Mouse (Mus musculus) stomach, embryonic 15.5 days (tissue): Measurements from ENCODE around the gene Crhr1. TPM values are rescaled to one million over a fixed set of nuclear protein-coding genes. Genes with fewer than 3 reads are reported as not detected.

Experiments
- ATAC-seq: fragments of 200-750 bp; cut with Nextera tagmentation; 2 replicates; pipeline ENCODE4 v1.8.0; 2017; ENCODE audit warnings: low read depth, moderate number of reproducible peaks, moderate TSS enrichment; ENCODE audit not compliant: insufficient read depth, low FRiP score
- H3K27ac ChIP-seq: fragments of 300-500 bp; sonication (generic); 2 replicates; pipeline ENCODE4 v1.5.1; 2015; ENCODE audit warnings: mild to moderate bottlenecking, inconsistent platforms
- H3K27me3 ChIP-seq: fragments of 300-500 bp; sonication (generic); replicated peaks from 2 replicates; pipeline ENCODE4 v1.6.1; 2015; ENCODE audit warnings: inconsistent platforms
- H3K36me3 ChIP-seq: fragments of 300-500 bp; sonication (generic); 2 replicates; pipeline ENCODE4 v1.6.1; 2015; ENCODE audit warnings: inconsistent platforms
- H3K4me1 ChIP-seq: fragments of 300-500 bp; sonication (generic); 2 replicates; pipeline ENCODE4 v1.6.1; 2015; ENCODE audit warnings: inconsistent platforms
- H3K4me2 ChIP-seq: fragments of 300-500 bp; sonication (generic); 2 replicates; pipeline ENCODE4 v1.6.1; 2015; ENCODE audit warnings: mild to moderate bottlenecking, inconsistent platforms
- H3K4me3 ChIP-seq: fragments of 300-500 bp; sonication (generic); replicated peaks from 2 replicates; pipeline ENCODE4 v1.5.1; 2015; ENCODE audit warnings: inconsistent platforms
- H3K9ac ChIP-seq: fragments of 300-500 bp; sonication (generic); 2 replicates; pipeline ENCODE4 v1.6.1; 2015; ENCODE audit warnings: inconsistent platforms
- H3K9me3 ChIP-seq: fragments of 300-500 bp; sonication (generic); 2 replicates; pipeline ENCODE4 v1.6.1; 2016; ENCODE audit warnings: inconsistent platforms
- WGBS: fragments of 180-500 bp; shearing (Covaris S2); methylation state at CpG from one replicate; pipeline ENCODE4 v1.1.7; 2015; 5-methylcytosine and 5-hydroxymethylcytosine counted together
- polyA plus RNA-seq: library from polyadenylated mRNA; unstranded; fragments of >200 nt; fragmentation: Nextera tagmentation; extraction: Ambion mirVana; gene quantifications from 2 replicates; pipeline ENCODE4 v1.2.1, GENCODE M21; 2015

Crhr1 gene
- polyA plus RNA-seq, 1 experiment from 2014 or later, result 0.27 TPM

- no peak for ATAC-seq
- no peak overlapping the region for H3K9ac ChIP-seq
- 71% methylated on average over 7 of the region's 7 CpGs for WGBS
- no peak overlapping the region for H3K4me2 ChIP-seq
- no peaks in the 10 kb centered on the region for H3K9me3 ChIP-seq
- H3K4me3 ChIP-seq, result no peak overlapping the region
- no peak overlapping the region for H3K27ac ChIP-seq
- no peaks in the 10 kb centered on the region for H3K27me3 ChIP-seq
- no peaks in the 10 kb centered on the region for H3K36me3 ChIP-seq
- H3K4me1 ChIP-seq, result no peaks in the 10 kb centered on the region
Measured at GRCm38 (mm10) chr11:104148787-104149186, 16.1 kb downstream of the Crhr1 start.

GRCm38 (mm10) chr11:104150911-104151310 lies 18.3 kb downstream of the Crhr1 start:
- WGBS, result 77% methylated on average over 5 of the region's 5 CpGs
- Histone ChIP-seq H3K36me3 (no peaks in the 10 kb centered on the region), H3K9me3 (no peaks in the 10 kb centered on the region), H3K4me1 (no peaks in the 10 kb centered on the region), H3K9ac (no peak overlapping the region), H3K4me2 (no peak overlapping the region), H3K27ac (no peak overlapping the region), H3K4me3 (no peak overlapping the region), H3K27me3 (no peaks in the 10 kb centered on the region)
- ATAC-seq, result no peak

- H3K27ac ChIP-seq, result no peak overlapping the region
- 58% methylated on average over 4 of the region's 4 CpGs for WGBS
- H3K4me1 ChIP-seq, result no peaks in the 10 kb centered on the region
- peaks cover 10% of the 10 kb centered on the region; the same call in 1 of the 2 replicates for H3K27me3 ChIP-seq
- no peak overlapping the region for H3K4me2 ChIP-seq
- no peak overlapping the region for H3K9ac ChIP-seq
- H3K36me3 ChIP-seq, result no peaks in the 10 kb centered on the region
- ATAC-seq, result no peak
- no peak overlapping the region for H3K4me3 ChIP-seq
- no peaks in the 10 kb centered on the region for H3K9me3 ChIP-seq
Measured at GRCm38 (mm10) chr11:104154332-104154731, 21.7 kb downstream of the Crhr1 start.

GRCm38 (mm10) chr11:104154820-104155635 lies 22.4 kb downstream of the Crhr1 start:
- Histone ChIP-seq H3K4me2 (no peak overlapping the region), H3K36me3 (no peaks in the 10 kb centered on the region), H3K4me3 (no peak overlapping the region), H3K9me3 (no peaks in the 10 kb centered on the region), H3K4me1 (no peaks in the 10 kb centered on the region), H3K9ac (no peak overlapping the region), H3K27me3 (peaks cover 13% of the 10 kb centered on the region; the same call in 1 of the 2 replicates), H3K27ac (no peak overlapping the region)
- no peak for ATAC-seq
- WGBS, result 21% methylated on average over 9 of the region's 9 CpGs

- Histone ChIP-seq H3K36me3 (no peaks in the 10 kb centered on the region), H3K9me3 (no peaks in the 10 kb centered on the region), H3K27me3 (peaks cover 13% of the 10 kb centered on the region; the same call in 1 of the 2 replicates), H3K4me3 (no peak overlapping the region), H3K4me2 (no peak overlapping the region), H3K4me1 (no peaks in the 10 kb centered on the region), H3K27ac (no peak overlapping the region), H3K9ac (no peak overlapping the region)
- no peak for ATAC-seq
Measured at GRCm38 (mm10) chr11:104155899-104156298, 23.2 kb downstream of the Crhr1 start.

- no peak overlapping the region for H3K4me3 ChIP-seq
- 62% methylated on average over 3 of the region's 3 CpGs for WGBS
- H3K27me3 ChIP-seq, result peaks cover 13% of the 10 kb centered on the region; the same call in 1 of the 2 replicates
- no peaks in the 10 kb centered on the region for H3K4me1 ChIP-seq
- no peaks in the 10 kb centered on the region for H3K36me3 ChIP-seq
- no peak overlapping the region for H3K9ac ChIP-seq
- no peak overlapping the region for H3K27ac ChIP-seq
- no peak overlapping the region for H3K4me2 ChIP-seq
- H3K9me3 ChIP-seq, result no peaks in the 10 kb centered on the region
- no peak for ATAC-seq
Measured at GRCm38 (mm10) chr11:104156391-104156790, 23.7 kb downstream of the Crhr1 start.

- Histone ChIP-seq H3K9me3 (no peaks in the 10 kb centered on the region), H3K27me3 (peaks cover 13% of the 10 kb centered on the region; the same call in 1 of the 2 replicates), H3K4me3 (peak overlapping the region; percentile 23), H3K4me2 (peak overlapping the region; percentile 50), H3K9ac (no peak overlapping the region), H3K36me3 (no peaks in the 10 kb centered on the region), H3K27ac (no peak overlapping the region), H3K4me1 (no peaks in the 10 kb centered on the region)
- 6% methylated on average over 21 of the region's 23 CpGs for WGBS
- ATAC-seq, result peak; percentile 78; the same call in 1 of the 2 replicates
Measured at GRCm38 (mm10) chr11:104157603-104158259, 25.1 kb downstream of the Crhr1 start.

GRCm38 (mm10) chr11:104158260-104158907 lies 25.7 kb downstream of the Crhr1 start:
- H3K4me2 ChIP-seq, result peak overlapping the region; percentile 50
- H3K9ac ChIP-seq, result no peak overlapping the region
- H3K4me1 ChIP-seq, result no peaks in the 10 kb centered on the region
- H3K27me3 ChIP-seq, result peaks cover 13% of the 10 kb centered on the region; the same call in 1 of the 2 replicates
- peak overlapping the region; percentile 23 for H3K4me3 ChIP-seq
- no peak for ATAC-seq
- no peaks in the 10 kb centered on the region for H3K36me3 ChIP-seq
- WGBS, result 12% methylated on average over 17 of the region's 17 CpGs
- H3K27ac ChIP-seq, result no peak overlapping the region
- no peaks in the 10 kb centered on the region for H3K9me3 ChIP-seq

- 65% methylated on average over 4 of the region's 4 CpGs for WGBS
- Histone ChIP-seq H3K4me2 (no peak overlapping the region), H3K27me3 (peaks cover 13% of the 10 kb centered on the region; the same call in 1 of the 2 replicates), H3K4me1 (no peaks in the 10 kb centered on the region), H3K36me3 (no peaks in the 10 kb centered on the region), H3K4me3 (no peak overlapping the region), H3K9me3 (no peaks in the 10 kb centered on the region), H3K9ac (no peak overlapping the region), H3K27ac (no peak overlapping the region)
- ATAC-seq, result no peak
Measured at GRCm38 (mm10) chr11:104159769-104160272, 27.2 kb downstream of the Crhr1 start.

- Histone ChIP-seq H3K27ac (no peak overlapping the region), H3K9me3 (no peaks in the 10 kb centered on the region), H3K9ac (no peak overlapping the region), H3K4me1 (no peaks in the 10 kb centered on the region), H3K4me2 (no peak overlapping the region), H3K4me3 (no peak overlapping the region), H3K36me3 (no peaks in the 10 kb centered on the region), H3K27me3 (peaks cover 13% of the 10 kb centered on the region; the same call in 1 of the 2 replicates)
- 74% methylated on average over 5 of the region's 5 CpGs for WGBS
- no peak for ATAC-seq
Measured at GRCm38 (mm10) chr11:104161153-104161552, 28.5 kb downstream of the Crhr1 start.

GRCm38 (mm10) chr11:104164257-104164656 lies 31.6 kb downstream of the Crhr1 start:
- WGBS, result 89% methylated on average over 10 of the region's 10 CpGs

More at GRCm38 (mm10) chr11:104164257-104164656, 31.6 kb downstream of the Crhr1 start:
- no peaks in the 10 kb centered on the region for H3K4me1 ChIP-seq
- no peak overlapping the region for H3K9ac ChIP-seq
- H3K27ac ChIP-seq, result no peak overlapping the region
- no peak overlapping the region for H3K4me3 ChIP-seq
- H3K4me2 ChIP-seq, result no peak overlapping the region
- 0 out of 2 replicates have a peak, but pooled peaks cover 3% of the 10 kb centered on the region for H3K27me3 ChIP-seq
- H3K36me3 ChIP-seq, result no peaks in the 10 kb centered on the region
- no peak for ATAC-seq
- H3K9me3 ChIP-seq, result no peaks in the 10 kb centered on the region
